Mouse (Mus musculus) stomach, embryonic 14.5 days (tissue): ENCODE results near the gene Plekhh2. TPM values are rescaled to one million over a fixed set of nuclear protein-coding genes. Genes with fewer than 3 reads are reported as not detected.

Experiments
- ATAC-seq: fragments of 200-750 bp; cut with Nextera tagmentation; 2 replicates; pipeline ENCODE4 v1.8.0; 2017; ENCODE audit warnings: low read depth, moderate TSS enrichment; ENCODE audit not compliant: insufficient number of reproducible peaks, insufficient read depth, low FRiP score
- H3K27ac ChIP-seq: fragments of 300-500 bp; sonication (generic); 2 replicates; pipeline ENCODE4 v1.5.1; 2014; ENCODE audit warnings: mild to moderate bottlenecking, low read length, moderate library complexity, mixed read lengths
- H3K27me3 ChIP-seq: fragments of 300-500 bp; sonication (generic); 2 replicates; pipeline ENCODE4 v1.6.1; 2014; ENCODE audit warnings: low read length, control low read depth, mixed read lengths; ENCODE audit not compliant: control insufficient read depth, insufficient read depth
- H3K36me3 ChIP-seq: fragments of 300-500 bp; sonication (generic); 2 replicates; pipeline ENCODE4 v1.6.1; 2014; ENCODE audit warnings: mild to moderate bottlenecking, control low read depth, low read length, moderate library complexity, mixed read lengths; ENCODE audit not compliant: control insufficient read depth, insufficient read depth
- H3K4me1 ChIP-seq: fragments of 300-500 bp; sonication (generic); 2 replicates; pipeline ENCODE4 v1.6.1; 2014; ENCODE audit warnings: low read length, control low read depth, mixed read lengths; ENCODE audit not compliant: control insufficient read depth, insufficient read depth
- H3K4me2 ChIP-seq: fragments of 300-500 bp; sonication (generic); replicated peaks from 2 replicates; pipeline ENCODE4 v1.6.1; 2014; ENCODE audit warnings: low read depth, low read length, control low read depth
- H3K4me3 ChIP-seq: fragments of 300-500 bp; sonication (generic); 2 replicates; pipeline ENCODE4 v1.5.1; 2014; ENCODE audit warnings: low read depth, low read length, control low read depth
- H3K9ac ChIP-seq: fragments of 300-500 bp; sonication (generic); replicated peaks from 2 replicates; pipeline ENCODE4 v1.6.1; 2014; ENCODE audit warnings: low read depth, mild to moderate bottlenecking, control low read depth, low read length, moderate library complexity, mixed read lengths
- H3K9me3 ChIP-seq: fragments of 300-500 bp; sonication (generic); 2 replicates; pipeline ENCODE4 v1.6.1; 2016; ENCODE audit warnings: low read depth, low read length, control low read depth; ENCODE audit not compliant: control insufficient read depth
- WGBS: fragments of 180-500 bp; shearing (Covaris S2); extraction: QIAGEN DNeasy Blood & Tissue Kit; methylation state at CpG from one replicate; pipeline ENCODE4 v1.1.7; 2014; 5-methylcytosine and 5-hydroxymethylcytosine counted together
- polyA plus RNA-seq: library from polyadenylated mRNA; unstranded; fragments of >200 nt; fragmentation: Nextera tagmentation; extraction: Ambion mirVana; gene quantifications from 2 replicates; pipeline ENCODE4 v1.2.1, GENCODE M21; 2014

Plekhh2 gene
- polyA plus RNA-seq, 1 experiment from 2014 or later, result 16.2 TPM

GRCm38 (mm10) chr17:84571629-84572028 lies 59.9 kb downstream of the Plekhh2 start:
- Histone ChIP-seq H3K27me3 (no peaks in the 10 kb centered on the region), H3K27ac (no peak overlapping the region), H3K9ac (no peak overlapping the region), H3K36me3 (peaks cover 7% of the 10 kb centered on the region; the same call in 1 of the 2 replicates), H3K4me3 (no peak overlapping the region), H3K9me3 (no peaks in the 10 kb centered on the region), H3K4me2 (no peak overlapping the region), H3K4me1 (0 out of 2 replicates have a peak, but pooled peaks cover 5% of the 10 kb centered on the region)
- no peak for ATAC-seq
- WGBS, result 87% methylated on average over 18 of the region's 18 CpGs

- H3K9ac ChIP-seq, result no peak overlapping the region
- H3K27ac ChIP-seq, result peak overlapping the region; percentile 67
- no peaks in the 10 kb centered on the region for H3K27me3 ChIP-seq
- H3K9me3 ChIP-seq, result no peaks in the 10 kb centered on the region
- 0 out of 2 replicates have a peak, but pooled peaks cover 5% of the 10 kb centered on the region for H3K4me1 ChIP-seq
- peaks cover 9% of the 10 kb centered on the region; the same call in 1 of the 2 replicates for H3K36me3 ChIP-seq
- H3K4me2 ChIP-seq, result no peak overlapping the region
- 90% methylated on average over 9 of the region's 9 CpGs for WGBS
- H3K4me3 ChIP-seq, result no peak overlapping the region
- ATAC-seq, result no peak
Measured at GRCm38 (mm10) chr17:84573305-84573704, 61.6 kb downstream of the Plekhh2 start.

- Histone ChIP-seq H3K4me3 (no peak overlapping the region), H3K27me3 (no peaks in the 10 kb centered on the region), H3K36me3 (peaks cover 5% of the 10 kb centered on the region; the same call in 1 of the 2 replicates), H3K9ac (no peak overlapping the region), H3K4me2 (no peak overlapping the region), H3K27ac (peak overlapping the region; percentile 67), H3K4me1 (0 out of 2 replicates have a peak, but pooled peaks cover 5% of the 10 kb centered on the region), H3K9me3 (no peaks in the 10 kb centered on the region)
- 54% methylated on average over 5 of the region's 5 CpGs for WGBS
- ATAC-seq, result no peak
Measured at GRCm38 (mm10) chr17:84573940-84574339, 62.2 kb downstream of the Plekhh2 start.

- ATAC-seq, result no peak
- H3K9me3 ChIP-seq, result no peaks in the 10 kb centered on the region
- no peak overlapping the region for H3K4me3 ChIP-seq
- no peaks in the 10 kb centered on the region for H3K27me3 ChIP-seq
- 0 out of 2 replicates have a peak, but pooled peaks cover 5% of the 10 kb centered on the region for H3K4me1 ChIP-seq
- no peak overlapping the region for H3K27ac ChIP-seq
- peaks cover 5% of the 10 kb centered on the region; the same call in 1 of the 2 replicates for H3K36me3 ChIP-seq
- no peak overlapping the region for H3K9ac ChIP-seq
- 87% methylated on average over 5 of the region's 5 CpGs for WGBS
- H3K4me2 ChIP-seq, result no peak overlapping the region
Measured at GRCm38 (mm10) chr17:84575108-84575507, 63.4 kb downstream of the Plekhh2 start.

- Histone ChIP-seq H3K27ac (no peak overlapping the region), H3K4me3 (no peak overlapping the region), H3K4me2 (no peak overlapping the region), H3K9me3 (no peaks in the 10 kb centered on the region), H3K4me1 (0 out of 2 replicates have a peak, but pooled peaks cover 5% of the 10 kb centered on the region), H3K36me3 (peaks cover 5% of the 10 kb centered on the region; the same call in 1 of the 2 replicates), H3K9ac (no peak overlapping the region), H3K27me3 (no peaks in the 10 kb centered on the region)
- no peak for ATAC-seq
- WGBS, result 73% methylated on average over 16 of the region's 16 CpGs
Measured at GRCm38 (mm10) chr17:84576621-84577293, 65.1 kb downstream of the Plekhh2 start.

GRCm38 (mm10) chr17:84579249-84579648 lies 67.6 kb downstream of the Plekhh2 start:
- no peaks in the 10 kb centered on the region for H3K9me3 ChIP-seq
- no peak for ATAC-seq
- no peak overlapping the region for H3K4me3 ChIP-seq
- H3K4me1 ChIP-seq, result no peaks in the 10 kb centered on the region
- H3K36me3 ChIP-seq, result peaks cover 8% of the 10 kb centered on the region
- no peak overlapping the region for H3K4me2 ChIP-seq
- H3K27ac ChIP-seq, result no peak overlapping the region
- H3K9ac ChIP-seq, result no peak overlapping the region
- WGBS, result 74% methylated on average over 8 of the region's 8 CpGs
- H3K27me3 ChIP-seq, result no peaks in the 10 kb centered on the region

GRCm38 (mm10) chr17:84579817-84580216 lies 68.1 kb downstream of the Plekhh2 start:
- H3K36me3 ChIP-seq, result peaks cover 14% of the 10 kb centered on the region
- ATAC-seq, result no peak
- H3K27ac ChIP-seq, result no peak overlapping the region
- H3K4me1 ChIP-seq, result no peaks in the 10 kb centered on the region
- no peak overlapping the region for H3K9ac ChIP-seq
- no peaks in the 10 kb centered on the region for H3K27me3 ChIP-seq
- no peaks in the 10 kb centered on the region for H3K9me3 ChIP-seq
- H3K4me3 ChIP-seq, result no peak overlapping the region
- WGBS, result 85% methylated on average over 10 of the region's 10 CpGs
- no peak overlapping the region for H3K4me2 ChIP-seq

- Histone ChIP-seq H3K4me2 (no peak overlapping the region), H3K9ac (no peak overlapping the region), H3K4me1 (no peaks in the 10 kb centered on the region), H3K27me3 (no peaks in the 10 kb centered on the region), H3K27ac (0 out of 2 replicates have a peak overlapping the region, but pooled peaks have one; percentile 52), H3K4me3 (no peak overlapping the region), H3K36me3 (peaks cover 14% of the 10 kb centered on the region), H3K9me3 (no peaks in the 10 kb centered on the region)
- WGBS, result 54% methylated on average over 8 of the region's 8 CpGs
- no peak for ATAC-seq
Measured at GRCm38 (mm10) chr17:84580821-84581220, 69.1 kb downstream of the Plekhh2 start.
